Mouse (Mus musculus) spleen, postnatal 4 days (tissue): ENCODE measurements at regions not wholly inside any gene's neighbourhood (a gene's known extent, or its start where the extent isn't known, plus 50 kb on each side); places are given as distances from the start of the nearest gene placed in this dataset.
A peak's percentile ranks its signal among the peaks of the same experiment; 100 is the strongest.

Experiments
- DNase-seq, 2 experiments: peaks; one replicate each; pipeline ENCODE4 v3.0.0; 2022; ENCODE audit warnings: low spot score in 2 of 2

DNA sequence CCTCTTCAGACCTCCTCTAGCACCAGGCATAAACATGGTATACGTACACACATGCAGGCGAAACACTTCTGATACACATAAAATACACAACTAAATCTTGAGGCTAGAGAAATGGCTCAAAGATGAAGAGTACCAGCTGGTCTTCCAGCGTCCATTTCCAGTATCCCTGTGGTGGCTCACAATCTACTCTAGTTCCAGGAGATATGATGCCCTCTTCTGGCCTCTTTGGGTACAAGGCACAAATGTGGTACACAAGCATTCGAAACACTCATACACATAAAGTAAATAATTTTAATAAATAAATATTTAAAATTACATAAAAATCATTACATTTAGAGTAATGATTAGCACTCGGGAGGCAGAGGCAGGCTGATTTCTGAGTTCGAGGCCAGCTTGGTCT is 50.7 kb upstream of the Rabgap1l start:
- DNase-seq = peak in 1 of 2 experiments; percentile 28

DNA sequence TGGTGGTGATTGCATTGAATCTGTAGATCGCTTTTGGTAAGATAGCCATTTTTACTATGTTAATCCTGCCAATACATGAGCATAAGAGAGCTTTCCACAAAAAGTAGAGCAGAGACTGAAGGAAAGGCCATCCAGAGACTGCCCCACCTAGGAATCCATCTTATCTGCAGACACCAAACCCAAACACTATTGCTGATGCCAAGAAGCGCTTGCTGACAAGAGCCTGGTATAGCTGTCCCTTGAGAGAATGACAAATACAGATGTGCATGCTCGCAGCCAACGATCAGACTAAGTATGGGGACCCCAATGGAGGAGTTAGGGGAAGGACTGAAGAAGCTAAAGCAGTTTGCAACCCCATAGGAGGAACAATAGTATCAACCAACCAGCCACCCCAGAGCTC is 51.7 kb upstream of the Rabgap1l start:
- peak in 1 of 2 experiments; percentile 25 for DNase-seq

DNA sequence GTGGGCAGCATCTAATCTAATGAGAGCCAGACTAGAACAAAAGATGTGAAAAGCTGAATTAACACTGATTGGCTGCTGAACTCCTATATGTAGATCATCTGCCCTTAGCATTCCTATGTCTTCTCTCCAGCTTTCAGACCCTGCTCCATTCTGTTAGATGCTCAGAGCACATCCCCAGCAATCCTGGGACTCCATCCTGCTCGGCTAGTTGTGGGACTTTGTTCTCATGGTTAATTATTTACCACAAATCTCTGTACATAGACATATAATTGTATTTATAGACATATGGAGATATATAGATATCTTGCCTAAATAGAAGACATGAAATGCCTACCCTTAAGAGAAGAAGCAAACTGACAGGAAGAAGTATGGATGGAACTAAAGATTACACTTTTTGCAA is 55.5 kb upstream of the Rc3h1 start:
- DNase-seq = no peak

DNA sequence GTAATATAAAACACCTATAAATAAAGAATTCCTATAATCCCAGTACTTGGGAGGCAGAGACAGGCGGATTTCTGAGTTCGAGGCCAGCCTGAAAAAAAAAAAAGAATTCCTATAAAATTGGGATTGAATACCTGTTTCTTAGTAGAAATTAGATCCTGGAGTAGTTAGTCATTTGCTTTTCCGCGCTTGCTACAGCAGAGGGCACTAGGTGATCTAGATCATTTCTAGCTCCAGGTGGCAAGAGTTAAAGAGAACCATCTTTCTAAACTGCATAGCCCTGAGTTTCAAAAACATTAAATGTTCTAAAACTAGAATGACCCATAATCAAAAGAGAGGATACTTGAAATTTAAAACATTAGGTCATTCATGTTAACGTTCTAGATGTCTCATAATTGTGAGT is 51.8 kb upstream of the Rc3h1 start:
- no peak for DNase-seq

DNA sequence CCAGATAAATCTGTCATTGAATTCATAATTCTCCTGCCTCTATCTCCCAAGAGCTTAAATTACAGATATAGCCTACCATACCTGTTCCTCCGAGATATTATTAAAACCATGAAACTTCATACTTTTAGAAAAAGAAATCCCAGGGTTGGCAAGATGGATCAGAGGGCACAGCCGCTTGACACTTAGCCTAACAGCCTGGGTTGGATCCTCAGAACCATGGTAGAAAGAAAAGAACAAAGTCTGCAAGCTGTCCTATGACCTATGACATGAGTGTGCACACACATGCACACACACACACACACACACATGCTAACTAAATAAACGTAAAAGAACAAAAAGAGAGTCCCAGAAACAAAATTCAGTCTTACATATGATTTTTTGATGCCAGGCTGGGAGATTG is 50.8 kb upstream of the Rc3h1 start:
- DNase-seq = no peak

DNA sequence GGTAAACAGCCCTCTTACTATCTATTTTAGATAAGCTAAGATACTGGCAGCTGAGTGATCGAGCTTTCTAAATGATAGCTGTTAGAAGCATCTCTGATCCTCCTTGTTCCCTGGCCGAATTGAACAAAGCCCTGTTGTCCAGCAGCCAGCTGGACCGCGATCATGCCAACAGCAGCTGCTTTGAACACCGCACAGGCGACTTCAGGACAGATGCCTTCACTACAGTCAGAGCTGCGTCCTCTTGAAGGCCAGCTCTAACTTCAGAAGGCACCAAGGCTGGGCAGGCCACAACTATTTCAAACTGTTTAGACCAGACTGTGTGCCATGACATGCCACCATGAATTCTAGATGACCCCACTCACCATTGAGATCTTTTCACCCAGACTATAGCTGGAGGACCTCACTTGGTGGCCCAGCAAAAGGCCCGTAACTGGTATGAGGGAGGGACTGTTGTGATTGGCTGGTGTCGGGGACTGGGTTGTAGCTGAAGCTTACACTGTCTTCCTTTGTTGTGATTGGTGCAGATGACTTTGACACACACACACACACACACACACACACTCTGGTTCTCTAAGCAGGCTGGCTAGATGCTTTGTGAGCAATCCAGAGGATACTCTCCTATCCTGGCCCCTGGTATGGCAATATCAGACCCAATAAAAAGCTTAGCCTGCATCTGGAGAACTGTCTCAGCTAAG is 50.1 kb upstream of the Rc3h1 start:
- DNase-seq = no peak
